Mouse (Mus musculus) CH12.LX (cell line): ENCODE results near the gene Tm6sf2. TPM values are rescaled to one million over a fixed set of nuclear protein-coding genes. Genes with fewer than 3 reads are reported as not detected.

Experiments
- DNase-seq: peaks from one replicate; pipeline ENCODE4 v3.0.0-alpha.2; 2013; ENCODE audit errors: extremely low read depth
- H3K27ac ChIP-seq: 2 replicates; pipeline ENCODE4 v1.5.1; 2012; ENCODE audit warnings: low read depth, mild to moderate bottlenecking, control low read depth, moderate library complexity; ENCODE audit not compliant: insufficient read depth
- H3K27me3 ChIP-seq: replicated peaks from 2 replicates; pipeline ENCODE3; 2012; ENCODE audit warnings: inconsistent platforms
- H3K36me3 ChIP-seq, 2 experiments: replicated peaks in 1 of 2; 2 replicates each; pipeline versions ENCODE3 to v1.6.1; 2012; ENCODE audit warnings: inconsistent platforms in 1 of 2, low read length in 1 of 2, mild to moderate bottlenecking in 1 of 2, mixed read lengths in 1 of 2, moderate library complexity in 1 of 2; ENCODE audit not compliant: control insufficient read depth in 1 of 2, insufficient read depth in 1 of 2
- H3K4me1 ChIP-seq, 2 experiments: 2 replicates each; pipeline ENCODE4 v1.6.1; 2012; ENCODE audit warnings: inconsistent platforms in 1 of 2, moderate library complexity in 1 of 2; ENCODE audit not compliant: insufficient read depth in 2 of 2, control insufficient read depth in 1 of 2
- H3K4me2 ChIP-seq: 2 replicates; pipeline ENCODE4 v1.6.1; 2012; ENCODE audit warnings: low read depth, mild to moderate bottlenecking, control low read depth; ENCODE audit not compliant: poor library complexity, insufficient read depth, severe bottlenecking
- H3K4me3 ChIP-seq, 3 experiments: fragments of 150-350 bp in 1 of 3; sonication (generic) in 1 of 3; replicated peaks in 1 of 3; 2 replicates each; pipeline versions ENCODE3 to v1.5.1; 2011 to 2012; ENCODE audit warnings: low read depth in 2 of 3, low read length in 2 of 3, mild to moderate bottlenecking in 2 of 3, moderate library complexity in 2 of 3, control low read depth in 1 of 3, improper control_type of control experiment in 1 of 3, inconsistent platforms in 1 of 3, mixed read lengths in 1 of 3; ENCODE audit not compliant: poor library complexity in 1 of 3
- H3K79me2 ChIP-seq: replicated peaks from 2 replicates; pipeline ENCODE4 v1.6.1; 2012; ENCODE audit warnings: mild to moderate bottlenecking, moderate library complexity; ENCODE audit not compliant: control insufficient read depth, poor library complexity, insufficient read depth, severe bottlenecking; ENCODE audit errors: extremely low read depth
- H3K9ac ChIP-seq: 2 replicates; pipeline ENCODE4 v1.6.1; 2012; ENCODE audit warnings: low read depth, mild to moderate bottlenecking, control low read depth, moderate library complexity; ENCODE audit not compliant: insufficient read depth
- H3K9me3 ChIP-seq: replicated peaks from 2 replicates; pipeline ENCODE3; 2012; ENCODE audit warnings: low read length, inconsistent platforms, mixed read lengths
- CHD2 ChIP-seq: IDR thresholded peaks from 2 replicates; pipeline ENCODE4 v1.6.1; 2011; ENCODE audit warnings: low read length, improper control_type of control experiment
- CTCF ChIP-seq, 2 experiments: IDR thresholded peaks in 1 of 2; conservative IDR thresholded peaks in 1 of 2; 2 replicates each; pipeline ENCODE4 v1.5.1; 2011 to 2012; ENCODE audit warnings: low read depth in 2 of 2, low read length in 2 of 2, improper control_type of control experiment in 1 of 2, inconsistent platforms in 1 of 2, mild to moderate bottlenecking in 1 of 2, moderate library complexity in 1 of 2
- E2F4 ChIP-seq: IDR thresholded peaks from 2 replicates; pipeline ENCODE4 v1.6.1; 2011; ENCODE audit warnings: low read depth, low read length, improper control_type of control experiment; ENCODE audit not compliant: insufficient replicate concordance
- ELF1 ChIP-seq: IDR thresholded peaks from 2 replicates; pipeline ENCODE4 v1.6.1; 2014; ENCODE audit warnings: low read depth, mild to moderate bottlenecking, inconsistent platforms, low read length, improper control_type of control experiment
- ETS1 ChIP-seq: conservative IDR thresholded peaks from 2 replicates; pipeline ENCODE4 v1.6.1; 2012; ENCODE audit warnings: low read depth, mild to moderate bottlenecking, inconsistent platforms, low read length, improper control_type of control experiment, moderate library complexity
- GABPA ChIP-seq: IDR thresholded peaks from 2 replicates; pipeline ENCODE4 v1.6.1; 2012; ENCODE audit warnings: low read depth, low read length, improper control_type of control experiment, inconsistent platforms; ENCODE audit not compliant: insufficient replicate concordance
- HCFC1 ChIP-seq: IDR thresholded peaks from 2 replicates; pipeline ENCODE4 v1.6.1; 2012; ENCODE audit warnings: low read depth, mild to moderate bottlenecking, inconsistent platforms, low read length, improper control_type of control experiment
- MAX ChIP-seq: IDR thresholded peaks from 2 replicates; pipeline ENCODE4 v1.6.1; 2011; ENCODE audit warnings: low read length, improper control_type of control experiment
- MAZ ChIP-seq: IDR thresholded peaks from 2 replicates; pipeline ENCODE4 v1.6.1; 2012; ENCODE audit warnings: low read depth, mild to moderate bottlenecking, inconsistent platforms, low read length, improper control_type of control experiment, moderate library complexity
- MXI1 ChIP-seq: IDR thresholded peaks from 2 replicates; pipeline ENCODE4 v1.6.1; 2011; ENCODE audit warnings: mild to moderate bottlenecking, low read depth, low read length, improper control_type of control experiment
- NRF1 ChIP-seq: IDR thresholded peaks from 2 replicates; pipeline ENCODE4 v1.6.1; 2014; ENCODE audit warnings: low read depth, mild to moderate bottlenecking, inconsistent platforms, low read length, improper control_type of control experiment, moderate library complexity
- RAD21 ChIP-seq: IDR thresholded peaks from 2 replicates; pipeline ENCODE4 v1.6.1; 2011; ENCODE audit warnings: low read depth, mild to moderate bottlenecking, low read length, improper control_type of control experiment, moderate library complexity
- RCOR1 ChIP-seq: conservative IDR thresholded peaks from 2 replicates; pipeline ENCODE4 v1.6.1; 2012; ENCODE audit warnings: low read depth, mild to moderate bottlenecking, inconsistent platforms, low read length, improper control_type of control experiment
- SMC3 ChIP-seq: IDR thresholded peaks from 2 replicates; pipeline ENCODE4 v1.6.1; 2011; ENCODE audit warnings: low read depth, low read length, improper control_type of control experiment
- TBP ChIP-seq: conservative IDR thresholded peaks from 2 replicates; pipeline ENCODE4 v1.6.1; 2011; ENCODE audit warnings: low read depth, low read length, improper control_type of control experiment
- TCF12 ChIP-seq: IDR thresholded peaks from 2 replicates; pipeline ENCODE4 v1.6.1; 2014; ENCODE audit warnings: low read depth, mild to moderate bottlenecking, inconsistent platforms, low read length, improper control_type of control experiment
- UBTF ChIP-seq: IDR thresholded peaks from 2 replicates; pipeline ENCODE4 v1.6.1; 2012; ENCODE audit warnings: low read depth, mild to moderate bottlenecking, inconsistent platforms, low read length, improper control_type of control experiment, moderate library complexity
- USF2 ChIP-seq: conservative IDR thresholded peaks from 2 replicates; pipeline ENCODE4 v1.6.1; 2011; ENCODE audit warnings: low read depth, low read length, improper control_type of control experiment
- ZMIZ1 ChIP-seq: IDR thresholded peaks from 2 replicates; pipeline ENCODE4 v1.6.1; 2012; ENCODE audit warnings: low read depth, mild to moderate bottlenecking, inconsistent platforms, low read length, improper control_type of control experiment
- ZNF384 ChIP-seq: IDR thresholded peaks from 2 replicates; pipeline ENCODE4 v1.6.1; 2012; ENCODE audit warnings: low read depth, low read length, improper control_type of control experiment, inconsistent platforms
- dilution Hi-C: fragments of 300-500 bp; cut with MboI; formaldehyde crosslinking; loops from 2 replicates; pipeline ENCODE4 v1.14.3; 2020; ENCODE audit warnings: low sequenced_read_pairs; ENCODE audit not compliant: extremely low pct_unique_long_range_greater_than_20kb, extremely low pct_ligation_motif_present
- in situ Hi-C: fragments of 300-500 bp; cut with MboI; formaldehyde crosslinking; loops from 3 replicates; pipeline ENCODE4 v1.14.3; 2019; ENCODE audit warnings: low sequenced_read_pairs, low pct_ligation_motif_present, low pct_unique_long_range_greater_than_20kb, mixed read lengths
- polyA plus RNA-seq: library from polyadenylated mRNA; unstranded; fragments of >175 nt; gene quantifications from 2 replicates; pipeline ENCODE4 v1.2.1, GENCODE M21; 2012; ENCODE audit warnings: low read depth; ENCODE audit not compliant: insufficient read length
- total RNA-seq, 2 experiments: library from RNA; depleted of rRNA; stranded (reverse); fragments of 300-350 nt in 1 of 2; fragments of >200 nt in 1 of 2; gene quantifications; 2 replicates each; pipeline ENCODE4 v1.2.3; 2012 to 2014

Gene Tm6sf2
- total and polyA plus RNA-seq, 3 experiments: 0.40 to 2.6 (median 1.9) TPM

- DNase-seq: no peak
- Histone ChIP-seq H3K27ac (no peak overlapping the region), H3K27me3 (no peaks in the 10 kb centered on the region), H3K36me3 (peaks cover 52 to 82% of the 10 kb centered on the region in 2 experiments), H3K9me3 (no peaks in the 10 kb centered on the region), H3K79me2 (no peaks in the 10 kb centered on the region), H3K4me2 (no peak overlapping the region), H3K4me1 (no peaks in the 10 kb centered on the region), H3K4me3 (no peak overlapping the region), H3K9ac (no peak overlapping the region)
- no peak for TF ChIP-seq TBP
- no peak for TF ChIP-seq ZMIZ1
- TF ChIP-seq ZNF384: no peak
- TF ChIP-seq RAD21: no peak
- TF ChIP-seq HCFC1: no peak
- dilution Hi-C loops (no loop called here), in situ Hi-C loops (no loop called here)
Observed at GRCm38 (mm10) chr8:70073120-70073519, 396 bp downstream of the Tm6sf2 start.

DNA sequence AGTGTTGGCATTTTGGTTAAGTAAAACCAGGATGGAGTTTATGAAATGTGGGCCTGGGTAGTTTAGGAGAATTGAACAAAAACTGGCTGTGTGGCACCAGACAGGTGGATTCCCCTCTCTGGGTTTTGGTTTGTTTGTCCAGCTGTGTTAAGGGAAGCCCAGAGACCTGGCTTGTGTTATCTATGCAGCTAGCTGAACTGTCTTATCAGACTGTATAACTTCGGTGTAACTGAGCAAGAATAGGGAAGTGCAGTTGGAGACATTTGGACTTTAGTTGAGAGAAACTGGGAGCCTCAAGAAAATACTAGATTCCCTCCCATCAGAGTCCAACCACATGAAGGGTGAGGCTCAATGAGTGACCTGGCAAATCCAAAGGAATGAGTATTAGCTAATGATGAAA, 958 bp downstream of the Tm6sf2 start:
- in situ Hi-C loops: no loop called here
- no peak overlapping the region for H3K27ac ChIP-seq
- no peaks in the 10 kb centered on the region for H3K79me2 ChIP-seq
- DNase-seq: no peak
- H3K9ac ChIP-seq: no peak overlapping the region
- H3K27me3 ChIP-seq: no peaks in the 10 kb centered on the region
- H3K4me3 ChIP-seq: no peak overlapping the region
- no peaks in the 10 kb centered on the region for H3K9me3 ChIP-seq
- no peaks in the 10 kb centered on the region for H3K4me1 ChIP-seq
- dilution Hi-C loops: no loop called here
- no peak overlapping the region for H3K4me2 ChIP-seq
- TF ChIP-seq USF2 (no peak), SMC3 (no peak), MAZ (no peak), TCF12 (no peak), GABPA (no peak), ELF1 (no peak), UBTF (no peak), MAX (no peak), E2F4 (no peak), CTCF (conservative IDR thresholded peaks at IDR 0.05 in 1 of 2, IDR thresholded peaks at IDR 0.05 in 1 of 2; ENCODE audit: low read depth in 2 of 2, low read length in 2 of 2) (no peak), MXI1 (no peak), HCFC1 (no peak), RCOR1 (no peak), CHD2 (no peak), NRF1 (no peak), ZMIZ1 (no peak), ETS1 (no peak), ZNF384 (no peak)
- peaks cover 49 to 82% of the 10 kb centered on the region in 2 experiments for H3K36me3 ChIP-seq
